Comparison of ENCODE assay signal across 8 mouse cellular contexts in the genomic region with DNA sequence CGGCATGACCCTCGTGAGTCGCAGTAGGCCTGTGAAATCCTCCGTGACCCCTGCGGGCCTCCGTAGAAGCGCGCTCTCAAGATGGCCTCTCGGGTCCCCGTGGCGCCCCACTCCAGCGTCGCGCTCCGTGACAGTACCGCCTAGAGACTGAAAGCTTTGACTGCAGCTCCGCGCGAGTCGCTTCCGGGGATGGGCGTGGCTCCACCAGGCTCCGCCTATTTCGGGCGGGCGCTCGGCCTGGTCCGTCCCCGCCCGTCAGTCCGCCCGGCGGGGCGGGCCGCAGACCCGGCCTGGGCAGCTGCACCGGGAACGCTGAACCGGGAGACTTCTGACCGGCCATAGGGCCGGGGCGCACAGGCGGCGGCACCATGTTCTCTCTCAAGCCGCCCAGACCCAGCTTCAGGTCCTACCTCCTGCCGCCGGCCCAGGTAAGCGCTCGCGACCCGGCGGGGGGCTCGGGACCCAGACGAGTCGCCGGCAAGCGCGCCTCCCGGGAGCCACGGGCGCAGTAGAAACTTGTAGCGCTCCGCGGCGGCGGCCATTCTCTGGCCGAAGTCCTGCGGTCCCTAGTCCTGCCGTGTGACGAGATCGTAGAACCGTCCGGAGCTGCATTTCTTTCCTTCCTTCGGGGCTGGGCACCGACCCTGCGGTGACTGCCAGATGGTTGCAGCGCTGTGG. TPM values are rescaled to one million over a fixed set of nuclear protein-coding genes. Genes with fewer than 3 reads are reported as not detected.
DNase-seq lines count a peak whose midpoint lies in the region; ATAC-seq lines count a peak whose summit lies in the region.

A gene (plus strand): TSS at position 240 of the 678 bp plus-strand sequence.

- H3K4me1 ChIP-seq in intestine, embryonic 14.5 days (replicated peaks; ENCODE audit: control insufficient read depth, insufficient read depth, low read length): no peaks in the 10 kb centered on the region; the same call in 1 of the 2 replicates

- H3K27me3 ChIP-seq in intestine, embryonic 14.5 days (replicated peaks; ENCODE audit: control insufficient read depth, insufficient read depth, low read length): no peaks in the 10 kb centered on the region

- peak; percentile 99 for ATAC-seq in intestine, embryonic 14.5 days (replicated peaks; ENCODE audit: low FRiP score, low TSS enrichment, low read depth)

- peak within 1 kb of the TSS; percentile 77 for H3K9ac ChIP-seq in intestine, embryonic 14.5 days (ENCODE audit: low read length)

- H3K9me3 ChIP-seq in intestine, embryonic 14.5 days (ENCODE audit: control insufficient read depth, low read length): no peaks in the 10 kb centered on the region

- H3K4me3 ChIP-seq in intestine, embryonic 14.5 days (ENCODE audit: low read depth, low read length): peak within 1 kb of the TSS; percentile 84

- H3K36me3 ChIP-seq in intestine, embryonic 14.5 days (ENCODE audit: control insufficient read depth, insufficient read depth, low read length): no peaks in the 10 kb centered on the region

- under 1% methylated on average over 76 of the region's 77 CpGs for WGBS in intestine, embryonic 14.5 days

- intact Hi-C loops in left cerebral cortex, postnatal 14 days (cut with DNase I): no loop called here

- H3K27ac ChIP-seq in intestine, embryonic 14.5 days (ENCODE audit: low read depth): peak within 1 kb of the TSS; percentile 70

- peak; percentile 98 to 99 for DNase-seq in adrenal gland, adult 18-20 months (ENCODE audit: low spot score in 2 of 2)
- DNase-seq in embryo, embryonic 11 days: peak; percentile 97
- peak; percentile 99 for DNase-seq in gastrocnemius, postnatal 25 days
- peak; percentile 98 for DNase-seq in intestine, embryonic 14.5 days (ENCODE audit: low spot score)
- DNase-seq in left cerebral cortex, postnatal 14 days (ENCODE audit: low spot score in 2 of 2): peak; percentile 99
- DNase-seq in mesoderm, embryonic 11.5 days (ENCODE audit: low read depth, low spot score): peak; percentile 98
- peak; percentile 95 to 99 for DNase-seq in right cerebral cortex, postnatal 36 days (ENCODE audit: low spot score in 2 of 2)
- DNase-seq in yolk sac, embryonic 10.5 days (ENCODE audit: low spot score): peak; percentile 96

- peak within 1 kb of the TSS; percentile 64 for H3K4me2 ChIP-seq in intestine, embryonic 14.5 days (ENCODE audit: low read length)

RNA-seq across cellular contexts. Expression of the gene that starts here (rescaled TPM):
- 10 to 100 TPM; 25.8 to 30.5 TPM for total RNA-seq in adrenal gland, adult 18-20 months (2021)
- 10 to 100 TPM; 12.9 to 17.8 TPM for total RNA-seq in gastrocnemius, postnatal 25 days (2021)
- 8.8 and 10.1 TPM in 2 replicates for polyA plus RNA-seq in intestine, embryonic 14.5 days (2014; fragmentation: Nextera tagmentation; extraction: Ambion mirVana)
- 10 to 100 TPM; 13.4 to 13.9 TPM for total RNA-seq in left cerebral cortex, postnatal 14 days (2021)

Comparison
In these comparisons a context has a peak if more than half of its experiments do, and no peak if none do; other contexts are left out.
1. Peak in every context shown above with its lines: DNase-seq, ATAC-seq, H3K4me3 ChIP-seq and H3K27ac ChIP-seq.